Mouse (Mus musculus) cerebellum, adult 9-11 months (tissue): ENCODE data around the gene Calml3.
"Not testable (repeated sequence)": the region's sequence is repeated elsewhere in the genome, so short reads cannot be mapped to it uniquely, and the experiment has no call there.

Experiments
- DNase-seq: peaks from one replicate; pipeline ENCODE4 v3.0.0; 2022

Calml3 gene

DNA sequence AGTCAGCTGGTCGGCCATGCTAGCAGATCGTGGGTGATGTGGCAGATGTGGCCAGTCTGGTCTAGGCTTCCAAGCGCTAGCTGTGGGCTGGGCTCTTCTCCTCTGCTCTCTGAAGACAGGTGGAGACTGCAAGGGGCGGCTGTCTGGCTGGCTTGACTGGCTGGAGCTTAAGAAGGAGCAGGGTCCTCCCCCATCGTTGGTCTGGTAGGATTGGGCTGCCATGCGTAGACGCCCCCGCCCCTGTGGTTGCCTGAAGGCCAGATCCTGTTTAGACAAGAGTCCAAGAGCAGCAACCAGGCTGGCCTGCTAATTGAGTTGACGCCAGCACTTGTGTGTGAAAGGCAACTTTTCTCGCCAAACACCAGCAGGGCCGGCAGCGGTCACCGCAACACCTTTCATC lies at the start of gene Calml3:
Calml3 (minus strand) TSS at position 131 of the 400 bp plus-strand sequence.
- no peak for DNase-seq

DNA sequence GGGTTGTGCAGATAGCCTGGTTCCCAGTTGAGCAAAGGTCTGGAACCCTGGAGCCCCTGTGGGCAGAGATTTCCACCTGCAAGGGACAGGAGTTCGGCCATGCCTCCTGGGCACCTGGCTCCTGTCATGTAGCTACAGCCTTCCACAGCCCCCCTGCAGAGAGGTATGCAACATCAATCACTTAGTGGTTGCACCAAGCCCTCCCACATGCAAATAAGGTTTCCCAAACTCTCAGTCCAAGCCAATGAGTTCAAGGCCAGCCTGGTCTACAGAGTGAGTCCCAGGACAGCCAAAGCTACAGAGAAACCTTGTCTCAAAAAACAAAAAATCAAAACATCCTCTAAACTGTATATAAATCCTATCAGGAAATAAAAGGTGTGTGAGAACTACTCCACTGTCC lies 46.2 kb upstream of the Calml3 start:
- DNase-seq: no peak

DNA sequence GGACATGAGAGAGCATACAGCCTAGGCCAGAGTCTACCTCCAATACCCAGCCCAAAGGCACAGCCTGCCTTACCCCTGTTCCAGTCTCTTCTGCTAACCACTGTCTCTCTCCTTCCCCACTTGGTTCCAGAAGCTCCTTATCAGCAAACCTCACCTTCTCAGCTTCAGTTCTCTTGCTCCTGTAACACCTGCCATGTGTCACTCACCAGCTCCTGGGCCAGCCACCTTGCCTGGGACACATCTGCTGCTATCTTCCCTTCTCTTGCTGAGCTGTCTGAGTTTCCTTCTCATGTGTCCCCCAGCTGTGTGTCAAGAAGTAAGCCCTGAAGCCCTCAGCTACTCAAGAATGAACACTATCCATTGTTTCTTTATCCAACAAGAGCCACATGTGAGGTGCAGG lies 36.5 kb upstream of the Calml3 start:
- DNase-seq: not testable (repeated sequence)

DNA sequence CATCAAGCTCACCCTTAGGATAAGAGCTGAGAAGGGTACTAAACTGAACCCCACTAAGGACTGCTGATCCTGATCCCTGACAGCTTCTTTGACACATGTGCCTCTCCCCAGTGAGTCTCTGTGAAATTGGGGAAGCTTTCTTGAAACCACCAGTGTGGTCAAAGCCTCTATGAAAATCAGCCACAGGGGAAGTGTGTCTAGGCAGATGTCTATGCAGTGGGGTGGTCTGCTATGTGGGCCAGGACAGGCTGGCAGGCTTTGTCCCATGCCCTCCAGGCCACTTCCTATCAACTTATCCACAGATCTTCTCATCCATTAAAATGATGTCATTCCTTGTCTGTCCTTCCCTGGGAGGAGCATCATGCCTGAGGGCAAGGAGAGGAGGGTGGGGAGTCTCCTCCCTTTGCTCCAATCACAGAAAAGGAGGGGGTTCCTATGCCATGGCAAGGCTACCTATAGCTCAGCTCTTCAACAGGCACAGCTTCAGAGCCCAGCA lies 33.2 kb upstream of the Calml3 start, which contains the start of gene Calm4:
Calm4 (plus strand) TSS at position 446 of the 496 bp plus-strand sequence.
- not testable (repeated sequence) for DNase-seq

DNA sequence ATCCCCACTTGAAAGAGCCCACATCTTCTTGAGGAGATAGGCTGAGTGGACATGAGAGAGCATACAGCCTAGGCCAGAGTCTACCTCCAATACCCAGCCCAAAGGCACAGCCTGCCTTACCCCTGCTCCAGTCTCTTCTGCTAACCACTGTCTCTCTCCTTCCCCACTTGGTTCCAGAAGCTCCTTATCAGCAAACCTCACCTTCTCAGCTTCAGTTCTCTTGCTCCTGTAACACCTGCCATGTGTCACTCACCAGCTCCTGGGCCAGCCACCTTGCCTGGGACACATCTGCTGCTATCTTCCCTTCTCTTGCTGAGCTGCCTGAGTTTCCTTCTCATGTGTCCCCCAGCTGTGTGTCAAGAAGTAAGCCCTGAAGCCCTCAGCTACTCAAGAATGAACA lies 29.5 kb upstream of the Calml3 start:
- DNase-seq: not testable (repeated sequence)

DNA sequence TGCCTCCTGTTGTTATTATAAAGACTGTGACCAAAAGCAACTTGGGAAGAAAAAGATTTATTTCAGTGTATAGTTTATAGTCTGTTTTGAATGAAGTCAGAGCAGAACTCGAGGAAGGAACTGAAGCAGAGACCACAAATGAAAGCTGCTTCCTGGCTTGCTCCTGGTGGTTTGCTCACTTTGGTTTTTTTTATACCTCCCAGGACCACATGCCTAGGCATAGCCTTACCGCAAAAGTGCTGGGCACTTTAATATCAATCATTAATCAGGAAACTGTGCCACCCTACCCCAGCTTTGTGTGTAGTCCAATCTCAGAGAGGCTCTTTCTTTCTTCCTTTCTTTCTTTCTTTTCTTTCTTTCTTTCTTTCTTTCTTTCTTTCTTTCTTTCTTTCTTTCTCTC lies 28.3 kb upstream of the Calml3 start:
- no peak for DNase-seq

DNA sequence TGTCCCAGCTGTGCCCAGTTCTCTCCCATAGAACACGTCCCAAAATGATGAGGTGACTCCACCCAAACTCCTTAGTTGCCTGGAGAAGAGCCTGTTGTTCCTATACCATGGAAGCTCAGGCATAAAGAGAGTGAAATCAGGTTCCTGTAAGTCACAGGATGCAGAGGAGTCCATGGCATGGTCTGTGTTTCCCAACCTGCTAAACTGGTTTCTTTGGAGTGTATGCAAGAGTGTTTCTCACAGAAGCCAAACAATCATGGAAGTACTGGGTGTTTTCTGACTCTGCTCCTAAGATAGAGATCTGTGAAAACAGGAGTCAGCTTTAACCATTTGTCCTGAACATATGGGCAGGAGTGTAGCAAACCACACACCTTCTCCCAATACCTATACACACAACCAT lies 27.9 kb upstream of the Calml3 start:
- DNase-seq: no peak

DNA sequence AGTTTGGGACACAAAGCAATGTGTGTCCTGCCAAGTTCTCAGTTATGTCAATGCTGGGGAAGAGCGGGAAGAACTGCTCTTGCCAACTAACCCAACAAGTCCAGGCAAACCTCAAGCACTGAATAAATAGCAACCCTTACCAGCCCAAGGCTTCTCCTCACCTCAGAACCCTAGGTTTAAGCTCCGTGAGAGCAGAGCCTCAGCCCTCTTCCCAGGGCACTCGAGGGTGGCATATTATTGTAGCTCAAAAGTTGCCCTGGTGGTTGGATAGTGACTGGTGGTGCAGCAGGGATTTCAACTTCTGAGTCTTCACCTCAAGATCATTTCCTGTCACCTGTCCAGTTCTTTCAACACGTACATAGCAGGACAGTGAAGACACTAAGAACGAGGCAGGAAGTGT lies 27.4 kb upstream of the Calml3 start:
- no peak for DNase-seq

DNA sequence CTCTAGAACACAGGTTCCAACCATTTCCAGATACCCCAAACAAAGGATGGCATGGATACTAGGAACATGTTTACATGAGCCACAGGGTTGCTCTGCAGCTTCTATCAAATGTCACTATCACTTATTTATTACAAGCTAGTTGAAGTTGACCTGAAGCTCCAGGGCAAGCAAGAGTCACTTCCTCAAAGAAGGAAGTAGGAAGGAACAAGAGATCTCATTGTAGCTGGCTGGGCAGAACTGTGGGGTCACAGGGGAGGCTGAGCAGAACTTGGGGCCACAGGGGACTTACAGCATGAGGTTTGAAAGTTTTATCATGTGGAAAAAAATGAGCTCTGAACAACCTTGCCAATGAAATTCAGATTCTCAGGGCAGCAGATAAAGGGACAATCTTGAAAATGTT lies 21.6 kb upstream of the Calml3 start:
- no peak for DNase-seq

DNA sequence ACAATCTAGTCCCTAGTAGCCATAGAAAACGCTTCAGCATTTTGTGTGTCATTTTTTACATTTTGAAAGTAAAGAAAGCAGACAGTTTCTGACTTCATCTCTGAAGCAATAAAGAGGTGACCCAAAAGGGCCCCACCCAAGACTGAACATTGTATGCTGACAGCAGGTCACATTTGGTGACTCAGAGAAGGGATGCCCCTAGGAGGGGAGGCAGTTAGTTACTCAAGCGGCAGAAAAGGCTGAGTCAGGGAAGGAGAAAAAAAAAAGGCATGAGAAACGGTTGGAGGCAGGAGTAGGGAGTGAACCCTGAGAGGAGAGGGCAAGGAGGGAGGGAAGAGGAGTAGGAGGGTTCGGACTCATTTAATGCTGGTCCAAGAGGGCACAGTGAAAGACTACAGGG lies 18.0 kb upstream of the Calml3 start:
- DNase-seq: no peak

DNA sequence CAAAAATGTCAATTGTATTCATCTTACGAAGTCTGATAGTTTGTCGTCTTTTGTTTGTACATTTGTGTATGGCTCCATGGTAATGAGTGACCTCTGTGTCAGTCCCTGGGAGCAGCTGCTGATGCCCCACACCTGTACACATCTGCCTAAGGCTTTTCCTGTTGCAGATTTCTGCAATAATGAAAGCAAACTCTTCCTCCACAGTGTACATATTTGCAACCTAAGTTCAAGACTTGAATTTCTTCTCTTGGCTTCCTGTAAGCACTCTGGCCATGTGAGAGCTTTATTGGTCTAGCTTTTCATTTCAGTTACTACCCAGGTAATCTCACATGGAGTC lies 14.6 kb upstream of the Calml3 start:
- DNase-seq: no peak

DNA sequence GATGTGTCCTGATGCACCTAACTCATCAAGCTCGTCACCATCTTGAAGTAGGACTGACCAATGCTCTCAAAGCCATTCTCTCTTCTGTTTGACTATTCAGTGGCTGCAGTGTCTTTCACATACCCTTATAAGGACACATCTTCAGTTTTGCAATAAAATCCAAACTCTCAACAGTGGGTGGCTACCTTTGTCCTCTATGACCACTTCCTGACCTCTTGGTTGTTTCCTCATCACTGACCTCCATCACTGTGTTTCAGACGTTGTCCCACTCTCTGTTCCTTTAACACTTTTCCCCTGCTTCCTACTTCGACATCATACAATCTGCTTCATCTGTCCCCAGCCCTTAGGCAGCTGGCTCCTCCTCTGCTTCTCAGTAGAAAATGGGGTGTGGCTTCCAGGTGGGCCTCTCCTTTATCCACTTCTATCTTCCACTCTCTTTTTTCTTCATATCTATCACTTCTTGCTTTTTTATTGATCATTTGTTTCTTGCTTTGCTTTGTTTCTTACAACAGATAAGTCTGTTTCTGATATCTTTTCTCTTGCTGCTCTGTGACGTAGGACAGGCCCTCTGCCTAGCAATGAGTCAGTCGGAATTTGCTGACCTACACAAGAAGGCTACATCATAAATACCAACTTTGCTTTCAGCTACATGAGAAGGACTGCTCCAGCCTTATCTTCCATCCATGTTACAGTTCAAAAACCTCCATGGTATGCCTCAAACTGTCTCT lies 14.1 kb upstream of the Calml3 start:
- DNase-seq: no peak

DNA sequence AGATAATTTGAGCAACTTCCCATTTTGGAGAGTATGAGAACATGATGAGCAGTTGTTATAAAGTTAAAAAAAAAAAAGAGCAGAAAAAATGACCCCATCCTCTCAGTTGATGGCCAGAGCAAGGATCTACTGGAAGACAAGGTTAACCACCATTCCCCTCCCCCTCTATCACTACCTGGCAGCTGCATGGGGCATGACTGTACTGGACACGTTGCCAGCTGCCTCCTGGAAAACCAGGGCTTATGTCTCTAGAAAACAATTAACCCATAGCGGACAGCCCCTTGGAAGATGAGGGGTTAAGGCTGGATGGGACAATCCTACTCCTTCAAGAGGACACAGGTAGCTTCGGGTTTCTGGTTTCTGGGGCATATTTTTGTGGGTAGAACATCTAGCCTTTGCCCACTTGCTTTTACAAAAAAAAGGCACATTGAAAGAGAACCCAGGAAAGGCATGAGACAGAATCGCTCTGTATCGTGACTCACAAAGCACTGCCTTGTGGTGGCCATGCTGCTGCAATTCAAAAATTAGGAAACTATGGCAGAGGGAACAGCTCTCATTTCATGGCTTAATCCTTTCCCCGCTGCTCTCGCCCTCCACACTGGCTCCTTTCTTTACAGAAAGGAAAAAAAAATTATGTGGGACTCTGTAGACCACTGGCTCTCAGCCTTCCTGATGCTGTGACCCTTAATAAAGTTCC lies 3.2 kb upstream of the Calml3 start:
- DNase-seq: no peak

DNA sequence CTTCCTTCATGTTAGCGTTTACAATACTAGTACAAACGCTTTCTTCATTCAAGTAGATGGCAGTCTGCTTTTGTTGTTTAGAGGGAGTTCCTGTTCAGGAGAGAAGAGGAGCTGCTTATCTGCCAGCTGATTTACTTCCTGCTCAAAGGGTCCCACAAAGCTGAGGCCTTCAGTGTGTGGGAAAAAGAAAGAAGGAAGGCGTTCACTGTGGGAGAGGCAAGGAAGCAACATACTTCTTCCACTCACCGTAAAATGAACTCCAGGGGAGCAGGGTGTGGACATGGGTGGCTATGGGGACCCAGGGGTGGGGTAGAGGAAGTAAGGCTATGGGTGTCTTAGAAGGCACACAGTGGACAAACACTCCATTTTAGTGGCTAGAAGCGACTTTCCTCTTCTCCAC lies 1.5 kb upstream of the Calml3 start:
- no peak for DNase-seq

DNA sequence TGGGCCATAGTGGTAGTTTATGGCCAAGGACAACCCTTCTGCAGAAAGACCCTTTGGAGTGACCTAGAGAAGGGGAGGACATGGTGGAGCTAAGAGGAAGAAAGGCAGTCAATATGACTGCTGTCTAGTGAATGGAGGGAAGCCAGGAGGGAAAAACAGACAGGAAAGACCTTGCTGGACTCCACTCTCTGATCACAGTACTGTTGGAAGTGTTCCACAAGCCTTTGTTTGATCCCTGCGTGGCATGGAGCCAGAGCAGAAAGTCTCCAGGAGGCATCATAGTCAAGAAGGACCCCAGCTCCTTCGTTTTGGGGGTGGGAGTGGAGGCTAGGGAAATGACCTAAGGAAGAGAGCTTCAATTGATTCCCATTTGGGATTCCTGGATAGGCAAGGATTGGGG lies 1.0 kb upstream of the Calml3 start:
- DNase-seq: no peak

DNA sequence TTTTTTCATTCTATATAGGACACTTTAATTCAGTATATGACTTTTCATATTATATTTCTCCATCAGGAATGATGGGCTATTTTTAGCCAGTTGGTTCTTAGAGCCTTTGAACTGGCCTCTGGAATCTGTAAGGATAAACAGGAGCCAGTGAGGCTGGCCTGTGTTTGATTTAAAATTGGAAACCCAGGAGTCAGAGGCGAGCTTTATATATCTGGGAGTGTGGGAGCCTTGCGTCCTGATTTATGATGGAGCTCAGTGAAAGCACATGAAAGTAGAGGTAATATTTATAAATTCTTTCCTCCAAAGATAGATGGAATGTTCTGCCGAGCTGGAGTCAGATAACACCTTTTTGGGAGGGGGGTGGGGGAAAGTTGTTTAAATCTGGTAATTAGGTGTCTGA lies 4.7 kb downstream of the Calml3 start:
- no peak for DNase-seq

DNA sequence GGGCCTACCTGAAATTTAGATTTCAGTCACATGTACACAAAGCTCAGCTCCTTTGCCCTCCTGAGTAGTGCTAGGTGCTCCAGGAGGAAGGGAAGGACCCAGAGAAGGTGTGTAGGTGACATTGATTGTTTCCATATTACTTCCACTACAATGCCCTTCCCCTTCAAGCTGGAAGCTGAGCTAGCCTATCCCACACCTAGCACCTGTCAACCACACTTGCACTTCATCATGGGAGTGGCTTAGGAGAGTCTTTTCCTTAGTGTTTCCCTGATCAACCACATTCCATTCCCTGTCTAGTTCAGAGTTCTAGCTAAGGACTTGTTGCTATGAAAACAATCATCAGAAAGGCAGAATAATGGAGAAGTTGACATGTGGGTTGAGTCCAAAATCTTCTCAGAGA lies 5.4 kb downstream of the Calml3 start:
- DNase-seq: no peak

DNA sequence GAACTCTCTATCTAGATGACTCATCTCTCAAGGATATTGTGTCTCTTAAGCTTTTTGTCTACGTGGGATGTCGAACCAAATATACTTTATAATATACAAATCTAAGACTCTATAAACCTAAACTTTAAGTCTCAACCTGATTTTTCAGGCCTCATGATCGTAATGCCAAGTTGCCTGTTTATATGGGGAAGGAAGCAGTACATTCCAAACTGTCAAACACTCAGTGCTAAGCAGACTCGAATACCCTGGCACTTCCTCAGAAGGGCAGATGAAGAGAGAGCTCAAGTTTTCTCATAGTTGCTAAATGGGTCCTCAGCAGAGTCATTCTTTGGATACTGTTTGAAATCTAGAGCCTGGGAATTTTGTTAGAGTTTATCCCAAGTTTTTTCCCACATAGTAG lies 7.5 kb downstream of the Calml3 start:
- no peak for DNase-seq

DNA sequence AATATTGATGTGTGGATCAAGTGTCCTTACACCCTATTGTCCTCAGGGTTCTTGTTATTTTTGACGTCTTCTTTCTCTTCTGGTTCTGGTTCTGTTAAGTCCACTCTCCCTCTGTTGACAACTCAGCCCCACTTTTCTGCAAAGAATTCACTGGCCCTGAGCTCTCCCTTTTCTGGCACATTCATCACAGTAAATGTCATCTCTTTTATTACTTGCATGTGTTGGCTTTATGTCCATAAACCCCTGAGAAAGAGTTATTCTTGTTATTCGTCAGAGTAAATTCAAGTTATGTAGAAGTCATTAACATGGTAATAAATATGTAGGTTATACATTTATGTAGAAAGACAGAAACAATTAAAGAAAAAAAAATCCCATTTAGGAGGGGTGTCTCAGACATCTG lies 14.6 kb downstream of the Calml3 start:
- no peak for DNase-seq

DNA sequence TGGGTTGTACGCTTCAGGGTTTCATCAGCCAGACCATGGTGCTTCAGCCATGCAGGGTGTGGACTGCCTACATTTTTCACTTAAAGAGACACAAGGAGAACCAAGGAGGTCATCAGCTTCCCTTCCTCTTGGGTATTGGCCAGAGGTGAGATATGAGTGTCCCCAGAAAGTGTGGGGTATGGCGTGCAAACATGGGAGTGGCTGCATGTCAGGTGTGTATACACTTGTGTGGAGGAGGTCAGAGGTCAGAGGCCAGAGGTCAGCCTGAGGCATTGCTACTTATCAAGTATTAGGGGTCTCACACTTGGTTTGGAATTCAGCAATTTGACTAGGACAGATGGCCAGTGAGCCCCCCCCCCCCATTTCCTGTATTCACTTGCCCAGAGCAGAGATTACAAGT lies 15.5 kb downstream of the Calml3 start:
- no peak for DNase-seq

DNA sequence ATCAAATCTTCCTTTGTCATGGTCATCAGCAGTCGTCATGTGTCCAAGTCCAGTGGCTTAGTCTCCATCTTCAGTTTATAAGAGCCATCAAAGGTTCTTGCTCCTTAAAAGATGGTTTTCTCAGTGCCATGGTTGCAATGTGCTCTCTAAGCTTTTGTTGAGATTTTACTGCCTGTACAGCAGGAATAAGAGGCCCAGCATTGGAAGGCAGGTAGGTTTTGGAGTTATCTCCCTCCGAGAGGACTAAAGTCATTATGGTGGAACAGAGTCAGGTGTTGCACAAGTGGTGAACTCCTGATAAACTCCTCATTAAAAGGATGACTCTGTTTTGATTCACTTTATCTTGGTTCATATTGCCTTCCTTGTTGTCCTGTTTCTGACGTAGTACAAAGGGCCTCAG lies 16.5 kb downstream of the Calml3 start:
- no peak for DNase-seq

DNA sequence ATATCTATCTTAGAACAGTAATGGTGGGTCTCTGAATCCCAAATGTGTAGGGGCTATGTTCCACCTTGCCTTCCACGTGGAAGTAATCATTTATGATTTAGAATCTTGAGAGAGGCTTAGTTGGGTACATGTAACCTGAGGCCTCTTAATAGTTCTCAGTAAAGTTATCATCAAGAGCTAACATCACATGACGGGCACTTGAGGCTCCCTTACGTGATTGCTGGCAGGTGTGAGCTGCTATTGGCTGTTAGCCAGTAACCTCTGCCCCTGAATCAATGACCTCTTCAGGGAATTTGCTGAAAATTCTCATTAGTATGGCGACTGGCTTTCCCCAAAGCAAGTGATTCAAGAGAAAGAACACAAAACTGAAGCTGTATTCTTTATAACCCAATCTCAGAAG lies 17.0 kb downstream of the Calml3 start:
- DNase-seq: no peak

DNA sequence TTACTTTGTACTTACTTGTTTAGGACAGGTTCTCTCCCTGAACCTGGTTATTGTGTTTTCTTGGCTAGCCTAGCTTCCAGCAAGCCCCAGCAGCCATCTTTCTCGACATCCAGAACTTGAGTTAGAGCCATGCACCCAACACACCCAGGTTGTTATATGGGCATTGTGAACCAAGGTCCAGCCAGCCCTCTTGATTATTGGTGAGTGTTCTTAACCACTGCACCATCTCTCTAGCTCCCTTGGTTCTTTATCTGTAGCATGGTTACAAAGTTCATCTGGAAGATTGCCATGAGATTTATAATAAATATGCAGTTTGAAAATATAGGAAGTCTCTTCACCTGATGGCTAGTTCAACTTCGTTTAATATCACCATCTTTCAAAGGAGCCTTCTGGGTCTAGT lies 20.5 kb downstream of the Calml3 start:
- DNase-seq: no peak

DNA sequence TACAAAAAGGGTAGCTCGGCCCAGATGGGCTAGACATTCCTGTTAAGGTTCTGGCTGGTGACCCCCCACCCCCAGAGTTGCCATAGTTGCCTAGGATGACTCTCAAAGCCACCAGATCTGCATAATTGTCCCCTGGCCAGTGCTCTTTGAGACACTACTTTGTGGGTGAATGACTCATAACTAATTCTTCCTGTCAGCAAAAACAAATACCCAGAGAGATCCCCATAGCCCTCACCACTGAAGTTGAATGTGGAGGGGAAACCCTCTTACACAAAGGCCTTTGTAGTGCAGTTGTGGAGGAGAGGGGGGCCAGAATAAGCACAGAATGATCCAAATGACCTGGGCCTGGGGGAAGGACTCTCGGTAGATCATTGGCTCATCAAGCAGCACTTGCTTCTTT lies 21.6 kb downstream of the Calml3 start:
- DNase-seq: no peak
